Mouse (Mus musculus) limb, embryonic 12.5 days (tissue): ENCODE measurements around the gene Acot5. TPM values are rescaled to one million over a fixed set of nuclear protein-coding genes. Genes with fewer than 3 reads are reported as not detected.
"Not testable (repeated sequence)": the region's sequence is repeated elsewhere in the genome, so short reads cannot be mapped to it uniquely, and the experiment has no call there.

Experiments
- ATAC-seq: fragments of 200-750 bp; cut with Nextera tagmentation; 2 replicates; pipeline ENCODE4 v1.8.0; 2017; ENCODE audit warnings: low read depth, moderate TSS enrichment; ENCODE audit not compliant: insufficient number of reproducible peaks, insufficient read depth, low FRiP score, low TSS enrichment
- H3K27ac ChIP-seq: fragments of 300-500 bp; sonication (generic); 2 replicates; pipeline ENCODE4 v1.5.1; 2016; ENCODE audit warnings: mild to moderate bottlenecking, moderate library complexity
- H3K27me3 ChIP-seq: fragments of 300-500 bp; sonication (generic); 2 replicates; pipeline ENCODE4 v1.6.1; 2016; ENCODE audit warnings: mild to moderate bottlenecking, moderate library complexity
- H3K36me3 ChIP-seq: fragments of 300-500 bp; sonication (generic); 2 replicates; pipeline ENCODE4 v1.6.1; 2016; ENCODE audit warnings: mild to moderate bottlenecking, moderate library complexity
- H3K4me1 ChIP-seq: fragments of 300-500 bp; sonication (generic); replicated peaks from 2 replicates; pipeline ENCODE4 v1.6.1; 2016
- H3K4me2 ChIP-seq: fragments of 300-500 bp; sonication (generic); 2 replicates; pipeline ENCODE4 v1.6.1; 2016; ENCODE audit warnings: mild to moderate bottlenecking, moderate library complexity
- H3K4me3 ChIP-seq: fragments of 300-500 bp; sonication (generic); replicated peaks from 2 replicates; pipeline ENCODE4 v1.5.1; 2016; ENCODE audit warnings: mild to moderate bottlenecking
- H3K9ac ChIP-seq: fragments of 300-500 bp; sonication (generic); replicated peaks from 2 replicates; pipeline ENCODE4 v1.6.1; 2016; ENCODE audit warnings: mild to moderate bottlenecking, moderate library complexity
- H3K9me3 ChIP-seq: fragments of 300-500 bp; sonication (generic); 2 replicates; pipeline ENCODE4 v1.6.1; 2016; ENCODE audit warnings: mild to moderate bottlenecking, moderate library complexity
- WGBS: fragments of 180-500 bp; shearing (Covaris S2); methylation state at CpG from one replicate; pipeline ENCODE4 v1.1.7; 2016; 5-methylcytosine and 5-hydroxymethylcytosine counted together
- polyA plus RNA-seq: library from polyadenylated mRNA; unstranded; fragments of >200 nt; fragmentation: Nextera tagmentation; extraction: Ambion mirVana; gene quantifications from 2 replicates; pipeline ENCODE4 v1.2.1, GENCODE M21; 2016

The Acot5 gene
- polyA plus RNA-seq, 1 experiment from 2014 or later, result not detected

- 5% methylated on average over 32 of the region's 32 CpGs for WGBS
- Histone ChIP-seq H3K9ac (peak within 1 kb of the TSS; percentile 54), H3K4me3 (peak within 1 kb of the TSS; percentile 46), H3K9me3 (peaks cover 16% of the 10 kb centered on the region; the same call in 1 of the 2 replicates), H3K4me2 (peak within 1 kb of the TSS; percentile 69)
- H3K4me1 ChIP-seq, H3K27ac ChIP-seq, H3K36me3 ChIP-seq, ATAC-seq, H3K27me3 ChIP-seq: not testable (repeated sequence)
Observed at GRCm38 (mm10) chr12:84038241-84038640, 30.9 kb upstream of the Acot5 start, which contains the start of gene Acot4. Gene Acot4, plus strand, starts transcription at chr12:84038379.

GRCm38 (mm10) chr12:84038691-84039111, 30.4 kb upstream of the Acot5 start, which contains the start of gene Gm49366:
Gene Gm49366, plus strand, starts transcription at chr12:84038935.
- H3K27me3 ChIP-seq, H3K36me3 ChIP-seq, H3K4me1 ChIP-seq, ATAC-seq, H3K27ac ChIP-seq: not testable (repeated sequence)
- peak within 1 kb of the TSS; percentile 54 for H3K9ac ChIP-seq
- H3K4me2 ChIP-seq, result peak within 1 kb of the TSS; percentile 69
- WGBS, result 4% methylated on average over 39 of the region's 39 CpGs
- H3K9me3 ChIP-seq, result peaks cover 16% of the 10 kb centered on the region; the same call in 1 of the 2 replicates
- H3K4me3 ChIP-seq, result peak within 1 kb of the TSS; percentile 46

GRCm38 (mm10) chr12:84042248-84042647, 26.9 kb upstream of the Acot5 start:
- Histone ChIP-seq H3K27me3 (peaks cover 9% of the 10 kb centered on the region; the same call in 1 of the 2 replicates), H3K27ac (no peak overlapping the region), H3K4me3 (no peak overlapping the region), H3K36me3 (no peaks in the 10 kb centered on the region), H3K4me1 (no peaks in the 10 kb centered on the region), H3K4me2 (no peak overlapping the region), H3K9me3 (peaks cover 16% of the 10 kb centered on the region; the same call in 1 of the 2 replicates), H3K9ac (no peak overlapping the region)
- WGBS, result 89% methylated on average over 5 of the region's 5 CpGs
- ATAC-seq, result no peak

GRCm38 (mm10) chr12:84044045-84044444, 25.1 kb upstream of the Acot5 start:
- no peak overlapping the region for H3K9ac ChIP-seq
- H3K36me3 ChIP-seq, result no peaks in the 10 kb centered on the region
- WGBS, result 63% methylated on average over 2 of the region's 2 CpGs
- no peaks in the 10 kb centered on the region for H3K4me1 ChIP-seq
- no peak overlapping the region for H3K4me3 ChIP-seq
- no peak for ATAC-seq
- H3K9me3 ChIP-seq, result peaks cover 27% of the 10 kb centered on the region; the same call in 1 of the 2 replicates
- no peak overlapping the region for H3K27ac ChIP-seq
- H3K27me3 ChIP-seq, result no peaks in the 10 kb centered on the region
- H3K4me2 ChIP-seq, result no peak overlapping the region

GRCm38 (mm10) chr12:84046906-84047305, 22.2 kb upstream of the Acot5 start:
- no peak for ATAC-seq
- WGBS, result 89% methylated on average over 1 of the region's 1 CpGs
- H3K4me1 ChIP-seq, result no peaks in the 10 kb centered on the region

GRCm38 (mm10) chr12:84050744-84051143, 18.4 kb upstream of the Acot5 start:
- 80% methylated on average over 5 of the region's 5 CpGs for WGBS
- H3K4me1 ChIP-seq, ATAC-seq, H3K36me3 ChIP-seq, H3K4me2 ChIP-seq, H3K4me3 ChIP-seq, H3K9ac ChIP-seq, H3K27ac ChIP-seq: not testable (repeated sequence)
- Histone ChIP-seq H3K9me3 (peaks cover 11% of the 10 kb centered on the region; the same call in 1 of the 2 replicates), H3K27me3 (peaks cover 28% of the 10 kb centered on the region)

More at GRCm38 (mm10) chr12:84046906-84047305, 22.2 kb upstream of the Acot5 start:
- H3K27ac ChIP-seq, result no peak overlapping the region
- H3K36me3 ChIP-seq, result no peaks in the 10 kb centered on the region
- H3K9ac ChIP-seq, result no peak overlapping the region
- H3K27me3 ChIP-seq, result peaks cover under 1% of the 10 kb centered on the region; the same call in 1 of the 2 replicates
- peaks cover 15% of the 10 kb centered on the region; the same call in 1 of the 2 replicates for H3K9me3 ChIP-seq
- H3K4me3 ChIP-seq, result no peak overlapping the region
- no peak overlapping the region for H3K4me2 ChIP-seq

GRCm38 (mm10) chr12:84051937-84052474, 17.1 kb upstream of the Acot5 start, which contains the start of gene Acot3:
Gene Acot3, plus strand, starts transcription at chr12:84052144.
- ATAC-seq, result no peak
- H3K4me1 ChIP-seq, result 0 out of 2 replicates have a peak, but pooled peaks cover 4% of the 10 kb centered on the region
- peaks cover 28% of the 10 kb centered on the region for H3K27me3 ChIP-seq
- H3K4me3 ChIP-seq, result no peak within 1 kb of the TSS
- 84% methylated on average over 5 of the region's 5 CpGs for WGBS
- H3K4me2 ChIP-seq, result peak within 1 kb of the TSS; percentile 88; the same call in 1 of the 2 replicates
- H3K9ac ChIP-seq, result no peak within 1 kb of the TSS
- H3K27ac ChIP-seq, result no peak within 1 kb of the TSS
- no peaks in the 10 kb centered on the region for H3K36me3 ChIP-seq
- H3K9me3 ChIP-seq, result peaks cover 11% of the 10 kb centered on the region; the same call in 1 of the 2 replicates

GRCm38 (mm10) chr12:84052609-84053008, 16.5 kb upstream of the Acot5 start:
- no peaks in the 10 kb centered on the region for H3K36me3 ChIP-seq
- H3K9me3 ChIP-seq, result peaks cover 7% of the 10 kb centered on the region; the same call in 1 of the 2 replicates
- H3K4me3 ChIP-seq, result no peak overlapping the region
- 0 out of 2 replicates have a peak, but pooled peaks cover 4% of the 10 kb centered on the region for H3K4me1 ChIP-seq
- no peak overlapping the region for H3K9ac ChIP-seq
- peaks cover 28% of the 10 kb centered on the region for H3K27me3 ChIP-seq
- H3K27ac ChIP-seq, result no peak overlapping the region
- 90% methylated on average over 7 of the region's 7 CpGs for WGBS
- ATAC-seq, result no peak
- no peak overlapping the region for H3K4me2 ChIP-seq

- no peak overlapping the region for H3K27ac ChIP-seq
- H3K4me1 ChIP-seq, result 0 out of 2 replicates have a peak, but pooled peaks cover 4% of the 10 kb centered on the region
- peaks cover 28% of the 10 kb centered on the region for H3K27me3 ChIP-seq
- H3K4me3 ChIP-seq, result peak overlapping the region; percentile 51
- peaks cover 4% of the 10 kb centered on the region; the same call in 1 of the 2 replicates for H3K9me3 ChIP-seq
- peak overlapping the region; percentile 53; the same call in 1 of the 2 replicates for H3K9ac ChIP-seq
- peak overlapping the region; percentile 88 for H3K4me2 ChIP-seq
- H3K36me3 ChIP-seq, result no peaks in the 10 kb centered on the region
- ATAC-seq, result no peak
- 14% methylated on average over 16 of the region's 16 CpGs for WGBS
Observed at GRCm38 (mm10) chr12:84053173-84053572, 16.0 kb upstream of the Acot5 start.

GRCm38 (mm10) chr12:84053679-84054391, 15.3 kb upstream of the Acot5 start:
- Histone ChIP-seq H3K9me3 (no peaks in the 10 kb centered on the region), H3K36me3 (no peaks in the 10 kb centered on the region), H3K4me1 (0 out of 2 replicates have a peak, but pooled peaks cover 4% of the 10 kb centered on the region), H3K9ac (peak overlapping the region; percentile 53), H3K4me2 (peak overlapping the region; percentile 88), H3K27ac (no peak overlapping the region), H3K27me3 (peaks cover 28% of the 10 kb centered on the region), H3K4me3 (peak overlapping the region; percentile 51)
- no peak for ATAC-seq
- 2% methylated on average over 38 of the region's 46 CpGs for WGBS

- 27% methylated on average over 2 of the region's 2 CpGs for WGBS
- no peaks in the 10 kb centered on the region for H3K4me1 ChIP-seq
- H3K4me2 ChIP-seq, result no peak overlapping the region
- H3K36me3 ChIP-seq, result no peaks in the 10 kb centered on the region
- no peak overlapping the region for H3K4me3 ChIP-seq
- peaks cover 3% of the 10 kb centered on the region; the same call in 1 of the 2 replicates for H3K27me3 ChIP-seq
- ATAC-seq, result no peak
- H3K9me3 ChIP-seq, result no peaks in the 10 kb centered on the region
- no peak overlapping the region for H3K9ac ChIP-seq
- no peak overlapping the region for H3K27ac ChIP-seq
Observed at GRCm38 (mm10) chr12:84060946-84061345, 8.2 kb upstream of the Acot5 start.
